Mouse (Mus musculus): ENCODE measurements at regions not wholly inside any gene's neighbourhood (a gene's known extent, or its start where the extent isn't known, plus 50 kb on each side); places are given as distances from the start of the nearest gene placed in this dataset.

- Histone ChIP-seq H3K36me3 (no peaks in the 10 kb centered on the region), H3K9ac (replicated peaks) (no peak overlapping the region), H3K27ac (replicated peaks) (no peak overlapping the region), H3K4me3 (no peak overlapping the region), H3K9me3 (no peaks in the 10 kb centered on the region), H3K4me1 (no peaks in the 10 kb centered on the region), H3K27me3 (no peaks in the 10 kb centered on the region), H3K4me2 (replicated peaks) (no peak overlapping the region)
- ATAC-seq (replicated peaks): no peak
- WGBS: 51% methylated on average over 1 of the region's 1 CpGs
Measured at GRCm38 (mm10) chr3:77758295-77758694, 1528.0 kb downstream of the Rapgef2 start.

- Histone ChIP-seq H3K9ac (replicated peaks) (no peak overlapping the region), H3K27me3 (no peaks in the 10 kb centered on the region), H3K9me3 (no peaks in the 10 kb centered on the region), H3K4me1 (no peaks in the 10 kb centered on the region), H3K27ac (replicated peaks) (no peak overlapping the region), H3K4me3 (no peak overlapping the region), H3K4me2 (replicated peaks) (no peak overlapping the region), H3K36me3 (no peaks in the 10 kb centered on the region)
- WGBS: 83% methylated on average over 3 of the region's 3 CpGs
- no peak for ATAC-seq (replicated peaks)
Measured at GRCm38 (mm10) chr3:77742146-77742545, 1544.2 kb downstream of the Rapgef2 start.

- Histone ChIP-seq H3K9ac (replicated peaks) (no peak overlapping the region), H3K4me2 (replicated peaks) (no peak overlapping the region), H3K27me3 (no peaks in the 10 kb centered on the region), H3K4me1 (no peaks in the 10 kb centered on the region), H3K27ac (replicated peaks) (no peak overlapping the region), H3K4me3 (no peak overlapping the region), H3K9me3 (no peaks in the 10 kb centered on the region), H3K36me3 (no peaks in the 10 kb centered on the region)
- ATAC-seq (replicated peaks): no peak
- WGBS: 92% methylated on average over 1 of the region's 1 CpGs
Measured at GRCm38 (mm10) chr3:77717840-77718239, 1568.5 kb downstream of the Rapgef2 start.

GRCm38 (mm10) chr3:77695571-77695970, 1590.7 kb downstream of the Rapgef2 start:
- Histone ChIP-seq H3K9me3 (no peaks in the 10 kb centered on the region), H3K36me3 (no peaks in the 10 kb centered on the region), H3K27me3 (no peaks in the 10 kb centered on the region), H3K4me1 (no peaks in the 10 kb centered on the region), H3K4me2 (replicated peaks) (no peak overlapping the region), H3K9ac (replicated peaks) (no peak overlapping the region), H3K27ac (replicated peaks) (no peak overlapping the region), H3K4me3 (no peak overlapping the region)
- ATAC-seq (replicated peaks): no peak

GRCm38 (mm10) chr3:77666366-77666765, 1592.3 kb downstream of the Fstl5 start:
- H3K36me3 ChIP-seq: no peaks in the 10 kb centered on the region
- ATAC-seq (replicated peaks): no peak

GRCm38 (mm10) chr3:77653881-77654280, 1579.8 kb downstream of the Fstl5 start:
- Histone ChIP-seq H3K27ac (replicated peaks) (no peak overlapping the region), H3K4me1 (no peaks in the 10 kb centered on the region), H3K9ac (replicated peaks) (no peak overlapping the region), H3K36me3 (no peaks in the 10 kb centered on the region), H3K4me3 (no peak overlapping the region), H3K27me3 (no peaks in the 10 kb centered on the region), H3K4me2 (replicated peaks) (no peak overlapping the region), H3K9me3 (no peaks in the 10 kb centered on the region)
- ATAC-seq (replicated peaks): no peak
- 78% methylated on average over 3 of the region's 3 CpGs for WGBS

More at GRCm38 (mm10) chr3:77666366-77666765, 1592.3 kb downstream of the Fstl5 start:
- H3K9ac ChIP-seq (replicated peaks): no peak overlapping the region
- WGBS: 93% methylated on average over 2 of the region's 2 CpGs
- H3K4me2 ChIP-seq (replicated peaks): no peak overlapping the region
- no peaks in the 10 kb centered on the region for H3K4me1 ChIP-seq
- H3K27me3 ChIP-seq: no peaks in the 10 kb centered on the region
- no peak overlapping the region for H3K4me3 ChIP-seq
- H3K9me3 ChIP-seq: no peaks in the 10 kb centered on the region
- H3K27ac ChIP-seq (replicated peaks): no peak overlapping the region

Measured in forebrain, embryonic 15.5 days (tissue).